Mouse (Mus musculus) frontal cortex, postnatal 10 days (tissue): ENCODE measurements around the gene Chsy1.

Source experiments
- DNase-seq, 2 experiments: peaks; one replicate each; pipeline ENCODE4 v3.0.0; 2022; ENCODE audit warnings: low spot score in 2 of 2, mixed read lengths in 1 of 2

Gene Chsy1

DNA sequence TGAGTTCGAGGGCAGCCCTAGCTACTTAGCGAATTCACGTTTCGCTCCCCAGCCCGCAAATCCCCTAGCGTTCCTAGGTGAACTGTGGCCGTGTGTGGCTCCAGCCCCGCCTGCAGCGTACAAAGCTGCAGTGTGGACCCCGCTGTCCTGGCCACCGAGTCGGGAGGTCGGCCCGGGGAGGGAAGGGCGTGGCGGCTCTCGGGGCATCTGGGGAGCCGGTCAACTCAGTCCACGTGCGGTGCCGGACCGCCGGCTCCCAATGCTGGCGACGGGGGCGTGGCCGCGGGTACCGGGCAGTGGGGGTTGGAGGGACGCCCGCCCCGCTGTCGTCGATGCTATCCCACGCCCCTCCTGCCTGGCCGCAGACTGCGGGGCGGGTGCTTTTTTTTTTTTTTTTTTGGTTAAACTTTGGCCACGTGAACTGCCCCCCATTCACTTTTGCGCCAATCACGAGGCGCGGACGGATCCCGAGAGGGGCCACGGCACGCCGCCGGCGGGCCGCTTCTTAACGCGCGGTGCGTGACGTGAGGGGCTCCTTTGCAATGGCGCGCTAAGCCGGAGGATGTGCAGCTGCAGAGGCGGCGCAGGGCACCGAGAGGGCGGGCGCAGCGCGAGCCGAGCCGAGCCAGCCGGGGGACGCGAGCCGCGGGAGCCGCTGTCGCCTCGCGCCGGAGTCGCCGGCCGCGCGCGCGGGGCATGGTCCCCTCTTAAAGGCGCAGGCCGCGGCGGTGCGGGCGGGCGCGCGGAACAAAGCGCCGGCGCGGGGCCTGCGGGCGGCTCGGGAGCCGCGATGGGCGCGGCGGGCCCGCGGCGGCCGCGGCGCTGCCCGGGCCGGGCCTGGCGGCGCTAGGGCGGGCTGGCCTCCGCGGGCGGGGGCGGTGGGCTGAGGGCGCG is at the start of gene Chsy1:
Gene Chsy1, plus strand, starts transcription at position 555 of the 894 bp plus-strand sequence.
- DNase-seq, result peak; percentile 88 to 90

- DNase-seq, result peak; percentile 68 to 85
Measured at GRCm38 (mm10) chr7:66060066-66060956, 49.0 kb upstream of the Chsy1 start.

DNA sequence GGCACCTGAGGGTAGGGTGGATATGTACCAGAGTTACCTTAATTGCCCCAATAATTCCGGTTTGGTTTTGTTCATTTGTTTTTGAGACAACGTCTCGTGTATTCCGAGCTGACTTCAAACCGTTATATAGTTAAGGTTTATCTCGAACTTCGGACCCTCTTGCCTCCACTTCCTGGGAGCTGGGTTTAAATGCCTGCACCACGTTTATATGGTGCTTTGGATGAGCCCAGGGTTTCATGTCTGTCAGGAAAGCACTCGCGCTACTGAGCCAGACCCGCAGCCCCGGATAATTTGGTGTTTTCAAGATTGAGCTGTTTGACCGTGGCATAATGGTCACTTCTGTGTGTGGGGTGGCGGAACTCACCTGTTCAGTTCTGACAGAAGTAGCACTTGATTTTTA is 48.3 kb upstream of the Chsy1 start:
- DNase-seq, result no peak

GRCm38 (mm10) chr7:66076411-66076810 is 32.9 kb upstream of the Chsy1 start:
- DNase-seq, result no peak

GRCm38 (mm10) chr7:66079364-66080230 is 29.7 kb upstream of the Chsy1 start, which contains the start of gene Selenos:
TSS of gene Selenos (plus strand) at chr7:66079649.
- DNase-seq, result peak; percentile 95 to 96

- DNase-seq, result no peak
Measured at GRCm38 (mm10) chr7:66080231-66080613, 29.1 kb upstream of the Chsy1 start.

- no peak for DNase-seq
Measured at GRCm38 (mm10) chr7:66083757-66084156, 25.6 kb upstream of the Chsy1 start.

- no peak for DNase-seq
Measured at GRCm38 (mm10) chr7:66084546-66084945, 24.8 kb upstream of the Chsy1 start.

DNA sequence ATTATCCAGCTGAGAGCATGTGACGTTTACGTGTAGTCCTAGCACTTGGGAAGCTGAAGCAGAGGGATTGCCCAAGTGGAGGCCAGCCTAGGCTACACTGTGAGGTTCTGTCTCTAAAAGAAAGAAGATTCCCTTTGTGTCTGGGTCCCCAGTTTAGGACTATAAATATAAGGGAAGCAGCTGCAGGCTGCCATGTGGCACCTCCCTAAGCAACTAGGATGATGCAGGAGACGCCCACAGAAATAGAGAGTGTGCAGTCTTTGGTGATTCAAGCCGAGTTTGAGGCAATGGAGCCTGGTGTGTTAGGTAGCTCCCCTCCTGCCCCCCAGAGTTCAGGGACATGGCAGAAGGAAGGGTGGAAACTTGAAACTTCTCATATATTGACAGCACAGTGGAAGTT is 21.7 kb upstream of the Chsy1 start:
- no peak for DNase-seq

- DNase-seq, result no peak
Measured at GRCm38 (mm10) chr7:66088077-66088476, 21.2 kb upstream of the Chsy1 start.

DNA sequence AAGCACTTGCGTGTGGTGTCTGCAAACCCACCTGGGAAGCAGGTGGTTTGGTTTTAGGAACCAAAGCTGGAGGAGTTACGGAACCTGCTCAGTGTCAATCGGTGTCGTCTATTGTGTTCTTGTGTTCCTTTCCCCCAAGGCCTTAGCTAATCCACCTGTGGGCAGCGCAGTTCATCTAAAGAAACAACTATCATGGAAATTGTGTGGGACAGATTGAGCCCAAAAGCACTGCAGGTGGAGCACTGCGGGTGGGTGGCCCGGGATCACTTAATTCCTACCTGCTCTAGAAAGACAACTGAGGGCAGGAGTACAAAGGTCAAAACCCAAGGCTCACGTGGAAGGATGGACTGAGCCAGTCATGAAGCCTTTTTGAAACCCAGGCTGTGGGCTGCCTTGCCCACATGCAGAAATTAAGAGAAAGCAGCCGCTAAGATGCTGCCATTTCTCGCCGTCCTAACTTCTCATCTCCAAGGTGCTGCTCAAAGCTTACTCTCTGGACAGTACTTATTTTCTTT is 18.6 kb upstream of the Chsy1 start:
- DNase-seq, result no peak

DNA sequence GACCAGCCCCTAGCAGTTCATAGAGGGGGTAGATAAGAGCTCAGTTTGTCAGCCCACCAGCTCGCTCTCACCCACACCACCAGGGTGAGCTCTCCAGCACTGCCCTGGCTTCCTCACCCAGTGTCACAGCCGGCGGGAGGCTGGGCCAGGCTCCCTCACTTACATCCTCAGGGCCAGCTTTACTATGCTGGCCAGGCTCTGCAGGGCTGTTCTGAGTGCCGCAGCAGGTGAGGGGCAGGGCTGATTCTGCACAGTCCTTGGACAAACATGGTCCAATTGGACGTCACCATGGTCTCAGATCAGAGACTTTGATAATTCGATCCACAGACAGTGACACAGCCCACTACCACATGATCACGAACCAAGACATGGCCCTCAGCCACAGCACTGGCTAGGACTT is 17.8 kb upstream of the Chsy1 start:
- no peak for DNase-seq

- DNase-seq, result no peak
Measured at GRCm38 (mm10) chr7:66092656-66093055, 16.7 kb upstream of the Chsy1 start.

DNA sequence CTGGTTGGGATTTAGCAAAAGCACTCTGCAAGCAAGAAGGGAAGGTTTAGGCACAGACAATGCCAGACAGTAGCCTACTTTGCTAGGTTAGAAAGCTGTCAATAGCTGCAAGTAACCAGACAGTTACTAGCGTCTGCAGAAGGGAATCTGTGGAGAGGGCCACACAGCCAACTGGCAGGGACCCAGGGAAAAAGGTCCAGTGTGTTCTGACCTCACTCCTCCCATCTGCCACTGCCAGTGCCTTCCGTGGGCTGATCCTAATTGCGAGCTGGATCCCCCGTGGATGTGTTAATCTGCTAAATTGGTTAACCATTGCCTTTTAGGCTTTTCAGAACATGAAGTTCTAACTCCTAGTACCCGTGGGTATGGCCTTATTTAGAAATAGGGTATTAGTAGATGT is 15.2 kb upstream of the Chsy1 start:
- no peak for DNase-seq

DNA sequence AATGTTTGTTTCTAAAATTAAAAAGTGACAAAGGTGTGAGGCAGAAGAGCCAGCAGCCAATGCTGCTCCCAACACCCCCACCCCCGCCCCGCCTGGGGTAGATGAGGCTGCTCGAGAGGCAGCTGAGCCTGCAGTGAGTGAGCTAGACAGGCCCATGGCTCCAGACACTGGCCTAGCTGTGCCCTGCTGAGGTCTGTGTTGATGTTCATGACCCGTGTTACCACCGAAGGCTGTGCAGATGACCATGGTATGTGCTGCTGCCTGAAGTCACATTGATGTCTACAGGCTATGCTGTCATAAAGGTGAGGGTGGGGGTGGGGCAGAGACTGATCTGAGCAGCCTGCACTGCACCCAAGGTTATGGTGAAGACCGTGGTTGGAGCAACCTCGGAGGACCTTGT is 10.5 kb upstream of the Chsy1 start:
- DNase-seq, result no peak

- no peak for DNase-seq
Measured at GRCm38 (mm10) chr7:66101866-66102265, 7.4 kb upstream of the Chsy1 start.

- no peak for DNase-seq
Measured at GRCm38 (mm10) chr7:66104531-66104930, 4.8 kb upstream of the Chsy1 start.

DNA sequence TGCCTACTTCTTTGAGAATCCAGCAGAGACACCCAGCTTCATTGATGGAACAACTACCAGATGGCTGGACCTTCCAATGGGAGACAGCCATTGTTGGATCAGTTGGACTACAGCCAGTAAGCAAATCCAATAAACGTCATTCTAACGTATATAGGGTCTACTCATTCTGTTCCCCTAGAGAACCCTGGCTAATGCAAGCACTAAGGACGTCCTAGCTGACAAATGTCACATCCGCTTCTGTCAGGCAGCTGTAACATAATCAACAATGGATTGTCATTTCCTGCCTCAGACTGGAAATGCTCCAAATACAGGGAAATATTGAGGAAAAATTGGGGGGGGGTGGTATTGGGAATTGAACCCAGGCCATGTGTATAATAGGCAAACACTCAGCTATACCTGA is 3.5 kb upstream of the Chsy1 start:
- no peak for DNase-seq

- DNase-seq, result no peak
Measured at GRCm38 (mm10) chr7:66106581-66107056, 2.7 kb upstream of the Chsy1 start.

GRCm38 (mm10) chr7:66107206-66107605 is 2.1 kb upstream of the Chsy1 start:
- DNase-seq, result no peak

DNA sequence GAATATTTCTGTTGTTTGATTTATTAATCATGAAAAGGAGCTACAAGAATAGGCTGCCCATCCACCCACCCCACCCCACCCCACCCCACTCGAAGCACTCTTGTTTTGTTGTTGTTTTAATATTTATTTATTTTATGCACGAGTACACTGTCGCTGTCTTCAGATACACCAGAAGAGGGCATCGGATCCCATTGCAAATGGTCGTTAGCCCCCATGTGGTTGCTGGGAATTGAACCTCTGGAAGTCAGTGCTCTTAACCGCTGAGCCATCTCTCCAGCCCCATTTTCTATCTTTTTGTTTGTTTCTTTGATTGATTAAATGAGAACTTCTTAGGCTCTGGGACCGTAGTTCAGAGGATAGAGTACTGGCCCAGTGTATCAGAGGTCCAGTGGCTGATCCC is 1.4 kb upstream of the Chsy1 start:
- DNase-seq, result no peak
